Mouse (Mus musculus): ENCODE measurements around the gene Kctd6.

Kctd6 gene

DNA sequence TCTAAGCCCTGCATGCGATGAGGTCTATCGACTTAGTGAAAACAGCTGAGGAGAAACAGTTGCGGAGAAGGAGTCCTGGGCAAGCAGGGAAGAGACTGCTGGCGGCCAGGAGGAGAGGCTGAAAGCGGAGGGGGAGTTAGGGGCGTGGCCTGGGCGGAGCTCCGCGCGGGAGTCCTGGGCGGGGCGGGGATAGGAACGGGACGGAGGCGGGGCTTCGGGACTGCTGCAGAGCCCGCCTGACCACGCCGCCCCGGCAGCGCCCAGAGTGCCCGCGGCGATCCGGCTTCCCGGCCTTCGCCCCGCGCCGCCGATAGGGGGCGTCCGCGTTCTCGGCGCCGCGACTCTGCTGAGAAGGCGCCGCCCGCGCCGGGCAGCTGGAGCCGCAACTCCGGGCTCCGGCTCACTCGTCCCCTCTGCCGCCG, at the start of gene Kctd6:
TSS of gene Kctd6 (plus strand) at position 338 of the 422 bp plus-strand sequence.
- DNase-seq: peak; percentile 98

DNA sequence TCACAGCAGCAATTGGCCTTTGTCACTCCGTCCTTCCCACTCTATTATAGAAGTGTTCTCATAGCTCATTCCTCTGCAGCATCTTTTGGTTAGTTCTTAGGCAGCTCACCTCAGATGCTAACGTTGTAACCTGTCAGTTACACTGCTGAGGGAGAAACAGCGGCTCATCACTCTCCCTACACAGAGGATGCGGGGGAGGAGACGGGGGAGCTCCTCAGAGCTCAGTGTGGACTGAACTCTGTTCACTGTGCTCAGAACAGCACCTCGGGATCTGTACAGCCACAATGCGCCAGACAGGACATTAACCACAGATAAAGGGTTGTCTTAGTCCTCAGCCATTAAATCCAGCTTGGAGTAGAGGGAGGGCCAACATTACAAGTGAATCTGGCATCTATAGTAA, 49.5 kb upstream of the Kctd6 start:
- DNase-seq: no peak

DNA sequence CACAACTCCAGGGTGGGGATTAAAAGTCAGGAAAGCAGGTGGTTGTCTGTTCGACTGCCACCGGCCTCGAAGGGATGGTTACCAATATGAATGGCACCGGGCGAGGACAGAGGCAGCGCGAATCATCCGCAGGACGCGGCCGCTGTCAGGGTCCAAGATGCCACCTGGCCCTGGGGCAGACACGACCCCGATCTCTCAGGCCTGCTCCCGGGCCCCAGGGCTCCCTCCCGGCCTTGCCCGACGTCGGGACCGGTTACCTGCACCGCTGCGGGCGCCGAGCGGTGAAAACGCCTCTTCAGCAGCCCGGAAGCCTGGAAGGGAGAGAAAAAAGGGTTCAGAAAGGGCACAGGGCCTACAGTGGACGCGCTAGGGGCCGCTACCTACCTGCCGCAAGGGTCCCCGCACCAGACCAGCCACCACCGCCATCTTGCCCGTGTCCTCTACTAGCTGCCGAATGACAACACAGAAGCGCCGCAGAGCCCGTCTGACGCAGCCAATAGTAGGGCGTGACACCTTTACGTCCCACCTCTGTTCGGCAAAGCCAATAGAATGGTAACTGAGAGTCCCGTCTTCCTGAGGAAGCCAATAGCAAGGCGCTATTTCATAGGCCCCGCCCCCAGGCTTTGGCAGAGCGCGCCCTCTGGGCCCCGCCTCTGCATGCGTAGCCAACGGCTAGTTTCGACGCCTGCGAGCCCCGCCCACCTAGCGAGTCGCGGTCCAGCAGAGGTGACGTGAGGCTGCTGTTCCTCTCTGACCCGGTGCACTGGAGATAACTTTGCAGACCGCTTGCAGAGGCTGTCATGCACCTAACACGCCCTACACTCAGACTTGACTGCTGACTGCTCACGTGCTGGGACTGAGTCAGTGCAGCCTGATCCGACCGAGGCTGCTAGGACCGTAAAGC, 41.2 kb upstream of the Kctd6 start, which contains the start of gene Pdhb:
TSS of gene Pdhb (minus strand) at position 519 of the 904 bp plus-strand sequence.
- peak; percentile 100 for DNase-seq

DNA sequence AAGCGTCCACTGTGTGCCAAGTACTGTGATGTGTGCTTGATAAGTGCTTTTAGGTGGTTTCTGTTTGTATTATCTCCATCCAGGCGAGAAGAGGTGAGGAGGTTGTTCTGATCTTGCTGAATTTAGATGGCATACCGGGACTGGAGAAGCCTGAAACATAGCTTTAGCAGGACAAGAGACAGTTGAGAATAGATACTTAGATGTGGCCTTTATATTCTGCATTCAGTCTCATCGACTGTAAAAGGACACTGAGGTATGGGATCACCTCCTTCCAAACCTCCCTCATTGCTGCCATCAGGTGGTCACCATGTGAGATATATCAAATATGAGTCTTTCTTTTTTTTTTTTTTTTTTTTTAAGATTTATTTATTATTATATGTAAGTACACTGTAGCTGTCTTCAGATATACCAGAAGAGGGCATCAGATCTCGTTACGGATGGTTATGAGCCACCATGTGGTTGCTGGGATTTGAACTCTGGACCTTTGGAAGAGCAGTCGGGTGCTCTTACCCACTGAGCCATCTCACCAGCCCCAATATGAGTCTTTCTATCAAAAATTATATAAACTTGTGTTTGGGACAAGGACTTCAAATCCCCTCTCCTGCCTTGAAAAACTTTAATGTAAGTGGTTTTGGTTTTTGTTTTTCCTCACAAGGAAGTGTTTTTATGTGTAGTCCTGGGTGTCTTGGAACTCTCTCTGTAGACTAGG, 40.2 kb upstream of the Kctd6 start:
- peak; percentile 66 for DNase-seq

DNA sequence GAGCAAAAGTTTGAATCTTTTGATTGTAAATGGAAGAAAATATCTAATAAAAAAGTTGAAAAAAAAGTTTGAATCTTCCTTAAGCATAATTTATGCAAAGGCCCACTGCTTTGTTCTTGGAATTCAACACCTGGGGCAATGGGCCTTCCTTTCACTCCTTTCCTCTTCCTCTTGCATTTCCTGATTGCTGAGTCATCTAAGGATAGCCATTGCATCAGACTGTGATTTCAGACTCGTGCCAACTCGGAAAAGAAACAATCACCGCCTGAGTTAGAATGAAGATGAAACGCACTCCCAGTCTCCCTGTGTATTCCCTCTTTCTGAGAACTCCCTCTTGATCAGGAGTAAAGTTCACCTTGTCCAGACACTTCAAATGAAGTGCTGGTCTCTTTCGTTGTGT, 39.3 kb upstream of the Kctd6 start:
- no peak for DNase-seq

DNA sequence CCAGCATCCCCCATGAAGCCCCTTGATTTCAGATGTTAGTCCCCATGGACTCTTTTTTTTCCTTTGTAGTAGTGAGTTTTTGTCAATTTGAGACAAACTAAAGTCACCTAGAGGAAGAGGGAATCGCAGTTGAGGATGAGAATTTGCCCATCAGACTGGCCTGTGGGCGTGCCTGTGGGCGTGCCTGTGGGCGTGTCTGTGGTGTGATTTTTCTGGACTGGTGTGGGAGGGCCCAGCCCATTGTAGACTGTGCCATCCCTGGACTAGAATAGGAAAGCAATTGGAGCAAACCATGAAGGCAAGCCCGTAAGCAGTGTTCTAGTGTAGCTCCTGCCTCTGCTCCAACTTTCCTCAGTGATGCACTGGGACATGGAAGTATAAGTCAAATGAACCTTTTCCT, 37.7 kb upstream of the Kctd6 start:
- no peak for DNase-seq

DNA sequence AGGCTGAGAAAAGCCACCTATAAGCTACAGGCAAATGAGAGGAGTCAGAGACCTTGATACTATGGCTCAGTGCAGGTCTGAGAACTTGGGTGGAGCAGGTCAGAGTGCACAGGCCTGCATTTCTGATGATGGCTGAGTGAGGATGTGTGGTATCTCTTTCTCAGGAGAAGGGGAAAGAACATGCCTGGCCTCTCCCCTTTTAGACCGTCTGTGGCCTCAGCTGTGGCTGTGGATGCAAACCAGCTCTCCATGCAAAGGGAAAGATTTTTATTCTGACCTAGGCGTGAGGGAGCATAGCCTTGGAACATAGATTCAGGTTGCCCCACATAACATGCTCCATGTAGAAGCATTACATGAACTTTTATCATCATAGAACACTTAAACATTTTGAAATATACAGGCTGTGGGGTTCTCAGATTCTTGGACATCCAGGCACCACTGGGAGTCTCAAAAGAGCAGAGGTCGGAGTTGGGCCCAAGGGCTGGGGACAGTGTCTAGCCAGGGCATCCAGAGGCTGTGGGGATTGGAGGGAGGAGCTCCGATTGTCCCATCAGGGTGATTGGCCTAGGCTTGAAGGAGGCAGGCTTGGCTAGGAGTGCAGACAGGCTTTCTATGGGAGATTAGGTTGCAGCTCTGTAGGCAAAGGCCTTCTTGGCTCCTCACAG, 33.4 kb upstream of the Kctd6 start:
- no peak for DNase-seq

DNA sequence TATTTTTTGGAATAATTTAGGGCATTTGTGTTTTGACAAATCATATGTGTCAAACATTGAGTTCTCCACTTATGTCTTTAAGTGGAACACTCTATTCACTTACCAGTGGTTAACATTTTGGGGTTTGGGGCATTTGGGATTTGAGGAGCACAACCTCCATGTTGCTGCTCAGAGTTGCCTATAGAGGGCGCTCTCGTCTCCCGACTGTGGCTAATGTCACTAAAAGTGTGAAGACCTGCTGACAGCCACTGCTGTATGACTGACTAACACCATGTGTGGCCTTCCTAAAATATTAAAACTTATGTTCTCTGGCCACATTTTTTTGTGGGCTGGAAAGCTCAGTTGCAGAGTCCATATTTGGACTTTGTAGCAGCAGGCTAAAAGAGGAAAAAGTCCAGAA, 30.6 kb upstream of the Kctd6 start:
- DNase-seq: no peak

DNA sequence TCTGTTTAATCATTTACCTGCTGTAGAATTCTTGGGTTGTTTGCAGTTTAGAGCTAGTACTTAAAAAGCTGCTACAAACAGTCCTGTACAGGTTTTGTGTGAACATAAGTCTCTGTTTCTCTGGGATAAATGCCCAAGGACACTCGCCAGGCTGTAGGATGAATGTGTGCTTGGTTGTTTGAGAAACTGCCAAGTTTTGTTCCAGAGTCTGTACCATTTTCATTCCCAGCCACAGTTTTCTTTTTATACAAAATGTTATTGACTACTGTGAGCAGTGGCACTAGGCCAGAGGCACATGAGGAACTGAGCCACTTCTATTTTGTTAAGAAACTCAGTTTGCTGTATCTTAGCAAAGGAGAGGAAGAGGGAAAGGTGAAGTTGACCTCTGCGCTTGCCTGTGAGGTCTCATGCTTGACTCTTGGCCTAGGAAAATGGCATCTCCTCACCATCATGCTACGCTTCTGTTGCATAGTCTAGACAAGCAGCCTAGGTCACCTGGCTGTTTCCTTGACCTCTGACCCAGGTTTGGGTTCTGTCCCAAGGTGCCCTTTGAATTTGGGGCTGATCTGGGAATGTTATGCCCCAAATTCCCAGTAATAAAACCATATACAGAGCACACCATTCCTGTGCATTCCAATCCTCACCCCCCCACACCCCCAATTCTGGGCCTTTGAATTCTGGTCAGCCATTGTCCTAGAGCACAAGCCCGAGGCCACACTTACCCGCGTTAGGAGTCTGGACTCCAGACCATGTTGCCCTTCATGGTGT, 27.5 kb upstream of the Kctd6 start:
- no peak for DNase-seq

DNA sequence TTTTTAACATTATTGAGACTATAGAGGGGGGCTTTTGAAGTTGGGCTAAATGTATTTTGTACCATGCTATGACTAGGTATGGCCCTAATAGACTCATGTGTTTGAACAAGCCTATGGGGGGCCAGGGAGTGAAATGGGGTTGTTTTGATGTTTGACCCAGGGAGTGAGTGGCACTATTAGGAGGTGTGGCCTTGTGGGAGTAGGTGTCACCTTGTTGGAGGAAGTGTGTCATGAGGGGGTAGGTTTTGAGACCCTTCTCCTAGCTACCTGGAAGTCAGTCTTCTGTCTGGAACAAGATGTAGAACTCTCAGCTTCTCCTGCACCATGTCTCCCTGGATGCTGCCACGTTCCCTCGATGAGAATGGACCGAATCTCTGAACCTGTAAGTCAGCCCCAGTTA, 23.4 kb upstream of the Kctd6 start:
- no peak for DNase-seq

DNA sequence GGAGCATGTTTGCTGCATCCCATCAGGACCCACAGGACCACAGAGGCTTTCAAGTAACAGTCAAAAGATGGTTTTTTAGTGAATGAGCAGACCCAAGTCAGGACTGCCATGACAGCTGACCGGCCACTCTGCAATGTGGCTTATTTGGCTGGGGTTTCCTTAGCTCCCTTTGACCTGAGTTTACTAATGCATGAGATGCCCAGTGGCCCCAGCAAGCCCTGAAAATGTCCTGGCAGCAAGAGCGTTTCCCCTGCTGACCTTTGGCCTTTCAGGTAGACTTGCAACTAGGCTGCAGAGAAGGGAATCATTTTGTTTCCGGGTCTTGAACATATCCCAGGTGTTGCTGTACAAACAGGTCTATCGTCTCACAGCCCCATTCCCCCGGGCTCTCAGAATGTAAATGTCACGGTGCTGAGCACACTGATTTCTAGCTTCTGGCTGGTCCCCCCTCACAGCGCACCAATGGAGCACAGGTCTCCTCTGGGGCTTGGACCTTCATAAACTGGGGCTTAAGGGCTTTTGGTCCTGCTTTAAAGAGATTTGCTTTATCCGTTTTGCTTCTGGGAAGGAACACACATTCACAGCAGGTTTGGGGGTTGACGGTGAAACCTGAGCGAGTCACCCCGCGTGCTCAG, 22.5 kb upstream of the Kctd6 start:
- DNase-seq: no peak

DNA sequence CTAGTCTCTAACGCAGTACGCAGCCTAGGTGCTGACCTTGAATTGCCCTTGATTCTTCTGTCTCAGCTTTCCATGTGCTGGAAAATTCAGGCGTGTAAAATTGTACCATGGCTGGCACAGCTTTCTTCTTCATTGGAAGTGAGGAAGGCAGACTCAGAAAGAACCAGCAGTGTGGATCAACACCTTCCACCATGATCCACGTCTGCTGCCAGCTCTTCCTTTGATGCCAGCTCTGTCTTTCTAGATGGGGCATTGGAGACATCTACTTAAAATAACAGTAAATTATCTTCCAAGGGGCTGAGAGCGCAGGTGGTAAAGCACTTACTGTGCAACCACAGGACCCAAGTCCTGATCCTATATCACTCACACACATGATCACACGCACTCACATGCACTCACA, 21.2 kb upstream of the Kctd6 start:
- DNase-seq: no peak

DNA sequence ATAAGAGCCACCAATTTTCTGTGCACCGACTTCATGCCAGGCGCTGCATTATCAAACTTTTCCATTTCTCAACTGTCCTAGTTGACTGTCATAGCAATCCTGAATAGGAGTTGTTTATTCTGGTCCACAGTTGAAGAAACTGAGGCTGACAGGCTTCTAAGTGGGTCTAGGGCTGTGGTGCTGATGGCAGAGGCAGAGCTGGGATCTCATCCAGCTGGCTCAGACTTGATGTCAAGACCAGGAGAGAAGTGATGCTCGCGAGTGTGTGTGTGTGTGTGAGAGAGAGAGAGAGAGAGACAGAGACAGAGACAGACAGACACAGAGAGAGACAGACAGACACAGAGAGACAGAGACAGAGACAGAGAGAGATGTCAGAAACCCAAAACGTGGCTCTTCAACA, 13.2 kb upstream of the Kctd6 start:
- no peak for DNase-seq

DNA sequence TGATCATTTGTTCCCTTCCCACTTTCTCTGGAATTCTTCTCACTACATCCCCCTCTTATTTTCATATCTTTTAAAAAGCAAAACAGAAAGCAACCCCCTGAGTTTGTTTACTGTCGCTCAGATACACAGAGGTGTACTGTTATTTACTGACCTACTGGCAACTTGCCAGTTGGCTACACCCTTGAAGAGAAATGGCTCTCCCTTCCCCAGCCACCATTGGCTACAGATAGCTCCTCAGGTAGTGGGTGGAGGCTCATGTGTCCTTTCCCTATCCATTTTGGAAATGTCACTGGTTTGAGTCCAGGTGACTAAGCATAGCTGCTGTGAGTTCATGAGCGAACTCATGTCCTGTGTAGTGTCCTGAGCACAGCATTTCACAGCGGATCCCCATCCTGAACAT, 12.2 kb upstream of the Kctd6 start:
- no peak for DNase-seq

DNA sequence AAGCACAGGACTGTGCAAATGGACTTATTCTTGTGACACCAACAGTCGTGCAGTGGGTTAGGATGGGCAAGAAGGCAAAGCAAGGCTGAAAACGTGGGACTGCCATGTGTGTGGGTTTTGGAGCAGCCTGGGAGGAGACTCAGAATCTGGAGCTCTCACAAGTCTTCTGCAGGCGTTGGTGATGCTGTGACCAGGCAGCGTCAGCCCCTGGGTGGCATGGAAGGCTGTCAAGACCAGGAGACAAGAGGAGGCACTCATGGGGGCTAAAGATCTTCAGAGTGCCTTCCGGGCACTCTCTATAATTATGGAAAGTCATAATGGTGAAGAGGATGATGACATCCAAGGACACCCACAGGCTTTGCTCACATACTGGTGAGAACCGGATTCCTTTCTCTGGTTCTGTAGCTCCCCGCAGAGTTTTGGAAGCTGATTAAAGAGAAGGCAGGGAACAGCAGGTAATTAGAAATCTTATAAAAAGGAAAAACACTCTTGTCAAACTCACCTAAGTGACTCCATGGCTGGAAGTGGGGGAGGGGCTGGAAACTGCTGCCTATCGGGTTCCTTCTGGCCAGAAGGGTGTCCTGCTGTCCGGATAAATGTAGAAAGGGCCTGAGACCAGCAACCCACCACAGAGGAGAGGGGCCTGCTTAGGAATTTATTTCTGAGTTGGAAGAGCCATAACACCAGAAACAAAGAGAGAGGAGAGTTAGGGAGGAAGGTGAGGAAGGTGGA, 7.6 kb upstream of the Kctd6 start:
- no peak for DNase-seq

DNA sequence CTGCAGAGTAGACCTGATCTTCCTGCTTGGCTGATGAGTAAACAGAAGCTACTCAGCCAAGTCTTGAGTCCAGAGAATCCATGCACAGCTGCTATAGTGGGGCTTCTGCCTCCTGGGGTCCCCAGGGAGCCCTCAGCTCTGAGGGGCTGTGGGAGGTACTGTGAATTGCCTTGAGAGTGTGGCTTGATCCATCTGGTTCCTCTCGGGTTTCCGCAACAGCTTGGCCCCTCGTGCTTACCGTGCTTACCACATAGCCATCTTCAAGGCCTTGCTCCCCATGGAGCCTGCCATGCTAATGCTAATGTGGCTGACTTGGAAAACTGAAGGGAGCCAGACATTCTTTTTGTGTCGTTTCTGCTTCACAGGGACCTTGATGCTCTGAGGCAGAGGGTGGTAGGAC, 6.8 kb upstream of the Kctd6 start:
- no peak for DNase-seq

DNA sequence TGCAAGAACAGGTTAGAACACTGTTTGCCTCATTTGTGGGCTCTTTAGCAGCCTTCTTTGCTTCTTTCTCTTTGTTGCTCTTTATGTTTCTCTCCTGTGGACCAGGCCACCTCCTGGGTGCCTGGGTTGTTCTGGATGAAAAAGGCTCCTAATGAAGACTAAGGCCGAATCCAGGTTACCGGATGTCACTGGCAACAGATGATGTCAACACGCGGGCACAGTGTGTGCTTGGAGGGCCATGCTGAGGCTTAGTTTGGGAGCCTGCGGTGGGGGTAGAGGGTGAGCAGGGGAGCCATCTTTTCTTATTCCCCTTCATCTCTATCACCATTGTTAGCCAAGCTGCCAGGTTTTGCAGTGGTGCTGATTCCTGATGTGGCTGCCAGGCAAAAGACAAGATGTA, 6.4 kb upstream of the Kctd6 start:
- DNase-seq: no peak

DNA sequence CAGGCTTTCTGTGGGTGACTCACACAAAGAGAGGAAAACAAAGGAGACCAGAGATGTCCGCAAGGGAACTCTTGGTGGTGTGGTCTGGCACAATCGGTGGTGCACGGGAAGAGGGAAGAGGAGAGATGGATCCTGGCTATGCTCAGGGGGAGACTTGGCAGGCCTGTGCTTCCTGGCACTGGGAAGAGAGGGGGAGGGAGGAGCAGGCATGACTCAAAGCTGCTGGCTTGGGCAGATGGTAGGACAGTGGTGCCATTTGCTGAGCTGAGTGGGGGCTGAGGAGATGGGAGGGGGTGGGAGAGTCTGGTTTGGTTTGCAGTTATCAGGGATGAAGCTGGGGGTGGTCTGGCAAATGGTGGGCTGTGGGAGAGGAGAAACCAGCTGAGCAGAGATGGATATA, 5.1 kb upstream of the Kctd6 start:
- DNase-seq: peak; percentile 50

DNA sequence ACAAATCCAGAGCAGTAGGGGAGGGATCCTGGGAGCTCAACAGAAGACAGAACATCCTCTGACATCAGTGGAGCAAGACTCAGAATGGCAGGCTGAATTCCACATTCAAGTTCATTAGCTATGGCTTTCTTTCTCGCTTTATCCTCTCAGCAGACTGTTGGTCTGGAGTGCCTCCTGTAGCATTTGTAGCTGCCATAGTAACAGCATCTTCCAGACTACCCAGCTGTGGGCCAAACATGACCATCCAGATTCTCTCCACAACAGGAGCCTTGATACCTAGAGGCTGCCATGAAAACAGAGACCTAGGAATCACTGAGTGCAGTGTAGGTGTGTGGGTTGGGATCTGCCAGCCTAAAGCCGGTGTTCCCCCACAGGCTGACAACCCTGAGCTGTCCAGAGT, 4.0 kb upstream of the Kctd6 start:
- DNase-seq: no peak

DNA sequence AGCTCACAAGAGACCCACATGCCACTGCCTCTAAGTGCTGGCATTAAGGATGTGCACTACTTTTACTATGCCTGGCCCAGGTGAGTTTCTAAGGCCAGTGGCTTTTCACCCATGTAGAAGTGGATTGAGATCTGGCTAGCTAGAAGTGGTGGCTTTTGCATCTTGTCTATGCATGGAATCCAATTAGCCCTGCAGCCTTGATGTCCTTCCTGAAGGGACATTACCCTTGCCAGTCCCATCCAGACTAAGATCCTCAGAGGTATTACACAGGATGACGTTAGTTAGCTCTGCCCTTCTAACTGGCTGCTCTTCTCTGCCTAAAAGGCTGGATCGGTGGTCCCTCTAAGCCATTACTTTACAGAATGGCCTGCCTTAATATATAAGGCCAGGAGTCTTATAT, 944 bp upstream of the Kctd6 start:
- peak; percentile 44 for DNase-seq

DNA sequence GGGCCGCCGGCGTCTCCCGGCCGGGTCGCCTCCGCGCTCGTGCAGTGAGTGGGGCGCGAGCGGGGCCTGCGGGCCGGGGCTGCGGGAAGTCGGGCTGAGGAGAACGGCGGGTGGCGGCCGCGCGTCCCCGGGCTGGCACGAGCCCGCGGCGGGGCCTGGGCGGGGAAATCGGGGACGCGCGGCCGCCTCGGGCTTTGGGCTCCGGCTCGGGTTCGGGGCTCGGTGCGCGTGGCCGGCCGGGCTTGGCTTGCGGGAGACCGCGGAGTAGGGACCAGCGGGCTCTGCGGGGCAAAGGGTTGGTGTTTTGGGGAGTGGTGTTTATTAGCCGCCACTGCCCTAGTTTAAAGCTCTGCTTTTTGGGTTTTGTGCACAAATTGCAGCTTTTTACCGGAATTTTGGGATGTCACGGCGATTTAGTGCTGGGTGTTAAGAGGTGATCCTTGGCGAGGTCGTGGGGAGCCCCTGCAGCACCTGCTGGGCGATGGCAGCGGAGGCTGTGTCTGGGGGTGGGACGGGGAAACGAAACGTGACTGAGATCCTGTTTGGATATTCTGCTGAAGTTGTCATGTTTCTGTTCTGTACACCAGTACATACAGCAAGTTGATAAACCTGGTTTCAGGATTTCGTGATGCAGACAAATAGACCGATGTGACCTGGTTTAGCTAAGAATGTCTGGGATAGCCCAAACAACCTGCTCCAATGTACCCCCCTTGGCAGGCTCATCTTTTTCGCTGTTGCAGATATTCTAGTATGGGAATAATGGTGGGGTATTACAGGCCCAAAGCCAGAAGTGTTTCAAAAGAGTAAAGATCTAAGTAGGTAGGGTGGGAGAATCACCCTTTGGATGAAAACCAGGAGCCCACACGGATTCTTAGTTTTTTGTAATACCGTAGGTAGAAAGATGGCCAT, 613 bp downstream of the Kctd6 start:
- peak; percentile 84 for DNase-seq

Measured in cerebellum, adult 9-11 months (tissue).